Mouse (Mus musculus): Measurements from ENCODE around the gene Sgsm1.

Gene Sgsm1

GRCm38 (mm10) chr5:113215610-113216011 lies 95.0 kb downstream of the Sgsm1 start:
- DNase-seq: no peak

GRCm38 (mm10) chr5:113214455-113214854 lies 96.1 kb downstream of the Sgsm1 start:
- no peak for DNase-seq

GRCm38 (mm10) chr5:113214041-113214440 lies 96.5 kb downstream of the Sgsm1 start:
- no peak for DNase-seq

- DNase-seq: no peak
These were observed 98.3 kb downstream of the Sgsm1 start for GRCm38 (mm10) chr5:113212156-113212835.

GRCm38 (mm10) chr5:113210314-113210713 lies 100.3 kb downstream of the Sgsm1 start:
- no peak for DNase-seq

GRCm38 (mm10) chr5:113209898-113210297 lies 100.7 kb downstream of the Sgsm1 start:
- DNase-seq: no peak

- no peak for DNase-seq
These were observed 101.2 kb downstream of the Sgsm1 start for GRCm38 (mm10) chr5:113209401-113209750.

GRCm38 (mm10) chr5:113208622-113209400 lies 101.8 kb downstream of the Sgsm1 start:
- no peak for DNase-seq

- no peak for DNase-seq
These were observed 102.5 kb downstream of the Sgsm1 start for GRCm38 (mm10) chr5:113208048-113208447.

GRCm38 (mm10) chr5:113206670-113207352 lies 103.8 kb downstream of the Sgsm1 start:
- no peak for DNase-seq

- no peak for DNase-seq
These were observed 106.4 kb downstream of the Sgsm1 start for GRCm38 (mm10) chr5:113204193-113204592.

GRCm38 (mm10) chr5:113199772-113200134 lies 110.8 kb downstream of the Sgsm1 start:
- DNase-seq: no peak

GRCm38 (mm10) chr5:113199126-113199771 lies 111.3 kb downstream of the Sgsm1 start:
- no peak for DNase-seq

- no peak for DNase-seq
These were observed 113.4 kb downstream of the Sgsm1 start for GRCm38 (mm10) chr5:113196916-113197794.

GRCm38 (mm10) chr5:113195907-113196306 lies 114.7 kb downstream of the Sgsm1 start:
- DNase-seq: no peak

GRCm38 (mm10) chr5:113195451-113195850 lies 115.1 kb downstream of the Sgsm1 start:
- DNase-seq: no peak

- no peak for DNase-seq
These were observed 116.8 kb downstream of the Sgsm1 start for GRCm38 (mm10) chr5:113193762-113194161.

All from B cell, adult 2 months (primary cell).